ENCODE assay signal across 19 mouse cellular contexts in the genomic region with DNA sequence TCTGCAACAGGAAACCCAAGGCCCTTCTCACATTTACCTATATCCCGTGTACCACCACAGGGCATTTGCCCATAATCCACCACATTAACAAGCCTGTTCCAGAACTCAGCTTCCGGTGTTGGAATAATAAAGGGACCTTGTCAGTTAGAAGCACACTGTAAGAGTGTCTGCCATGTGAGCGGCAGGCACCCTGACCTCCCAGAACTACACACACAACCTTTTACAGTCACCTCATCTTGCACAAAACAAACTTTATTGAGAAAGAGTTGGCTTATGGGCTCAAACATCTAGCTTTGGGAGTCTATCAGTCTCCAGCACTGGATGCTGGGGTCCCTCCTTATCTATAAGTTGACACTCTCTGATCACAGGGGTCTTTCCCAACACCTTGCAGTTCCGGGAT. TPM values are rescaled to one million over a fixed set of nuclear protein-coding genes. Genes with fewer than 3 reads are reported as not detected.
"Had no signal": no experiment of that assay in that cellular context is flagged by ENCODE, and none has a peak within 500 bp of the region (broad histone marks: within the 10 kb centered on the region; RNA-seq: fewer than 3 reads in every experiment).

No protein-coding gene starts in this region.

- H3K9ac ChIP-seq: limb, embryonic 12.5 days; limb, embryonic 15.5 days; liver, embryonic 14.5 days; midbrain, embryonic 12.5 days; midbrain, embryonic 15.5 days; neural tube, embryonic 13.5 days; stomach, embryonic 15.5 days had no signal

- H3K27ac ChIP-seq: kidney, postnatal 0 days; limb, embryonic 12.5 days; limb, embryonic 15.5 days; liver, embryonic 14.5 days; macrophage; midbrain, embryonic 12.5 days; midbrain, embryonic 15.5 days; neural tube, embryonic 13.5 days; stomach, embryonic 15.5 days had no signal

- H3K4me2 ChIP-seq: limb, embryonic 12.5 days; limb, embryonic 15.5 days; midbrain, embryonic 12.5 days; midbrain, embryonic 15.5 days; neural tube, embryonic 13.5 days; stomach, embryonic 15.5 days had no signal

- H3K4me3 ChIP-seq: limb, embryonic 12.5 days; limb, embryonic 15.5 days; midbrain, embryonic 12.5 days; midbrain, embryonic 15.5 days; neural tube, embryonic 13.5 days; stomach, embryonic 15.5 days had no signal

- DNase-seq: lung, adult 18-20 months; lung, postnatal 14 days; retina, postnatal 1 day; right cerebral cortex, postnatal 25 days; spleen, adult 18-20 months; thymus, postnatal 36 days had no signal

- H3K4me1 ChIP-seq: limb, embryonic 12.5 days; midbrain, embryonic 15.5 days; stomach, embryonic 15.5 days had no signal

- H3K27me3 ChIP-seq: limb, embryonic 12.5 days; limb, embryonic 15.5 days; midbrain, embryonic 12.5 days; midbrain, embryonic 15.5 days; neural tube, embryonic 13.5 days; stomach, embryonic 15.5 days had no signal

- H3K9me3 ChIP-seq: limb, embryonic 12.5 days; limb, embryonic 15.5 days; midbrain, embryonic 12.5 days; midbrain, embryonic 15.5 days; neural tube, embryonic 13.5 days; stomach, embryonic 15.5 days had no signal

RNA-seq across cellular contexts. Expression of a gene that starts 22.2 kb away (rescaled TPM):
- polyA plus RNA-seq: intestine, embryonic 16.5 days; kidney, embryonic 14.5 days; kidney, postnatal 0 days; limb, embryonic 12.5 days; lung, embryonic 16.5 days; macrophage; midbrain, embryonic 12.5 days; neural tube, embryonic 13.5 days; stomach, embryonic 15.5 days; urinary bladder, adult 2 months had no signal
